Mouse (Mus musculus) forebrain, embryonic 14.5 days (tissue): Measurements from ENCODE around the gene Crnkl1. TPM values are rescaled to one million over a fixed set of nuclear protein-coding genes. Genes with fewer than 3 reads are reported as not detected.
"Not testable (repeated sequence)": the region's sequence is repeated elsewhere in the genome, so short reads cannot be mapped to it uniquely, and the experiment has no call there.

Source experiments
- ATAC-seq: fragments of 200-750 bp; cut with Nextera tagmentation; 2 replicates; pipeline ENCODE4 v1.8.0; 2017; ENCODE audit warnings: mild to moderate bottlenecking, moderate library complexity
- DNase-seq: peaks from one replicate; pipeline ENCODE4 v3.0.0-alpha.2; 2015; ENCODE audit warnings: low spot score
- H3K27ac ChIP-seq: fragments of 300-500 bp; sonication (generic); 2 replicates; pipeline ENCODE4 v1.5.1; 2014; ENCODE audit warnings: low read depth, mild to moderate bottlenecking, control low read depth, low read length, moderate library complexity
- H3K27me3 ChIP-seq: fragments of 300-500 bp; sonication (generic); replicated peaks from 2 replicates; pipeline ENCODE4 v1.6.1; 2014; ENCODE audit warnings: low read length, control low read depth, mixed read lengths; ENCODE audit not compliant: control insufficient read depth, insufficient read depth
- H3K36me3 ChIP-seq: fragments of 300-500 bp; sonication (generic); 2 replicates; pipeline ENCODE4 v1.6.1; 2014; ENCODE audit warnings: low read length, control low read depth; ENCODE audit not compliant: control insufficient read depth, insufficient read depth
- H3K4me1 ChIP-seq: fragments of 300-500 bp; sonication (generic); 2 replicates; pipeline ENCODE4 v1.6.1; 2014; ENCODE audit warnings: antibody characterized with exemption, low read length, control low read depth; ENCODE audit not compliant: control insufficient read depth, insufficient read depth
- H3K4me2 ChIP-seq: fragments of 300-500 bp; sonication (generic); 2 replicates; pipeline ENCODE4 v1.6.1; 2014; ENCODE audit warnings: mild to moderate bottlenecking, control low read depth, low read length
- H3K4me3 ChIP-seq: fragments of 300-500 bp; sonication (generic); 2 replicates; pipeline ENCODE4 v1.5.1; 2014; ENCODE audit warnings: low read depth, low read length, control low read depth
- H3K9ac ChIP-seq: fragments of 300-500 bp; sonication (generic); 2 replicates; pipeline ENCODE4 v1.6.1; 2014; ENCODE audit warnings: mild to moderate bottlenecking, low read length, control low read depth, moderate library complexity
- H3K9me3 ChIP-seq: fragments of 300-500 bp; sonication (generic); replicated peaks from 2 replicates; pipeline ENCODE4 v1.6.1; 2016; ENCODE audit warnings: low read length, control low read depth, mixed read lengths; ENCODE audit not compliant: control insufficient read depth
- WGBS: fragments of 180-500 bp; shearing (Covaris S2); extraction: QIAGEN DNeasy Blood & Tissue Kit; methylation state at CpG from one replicate; pipeline ENCODE4 v1.1.7; 2014; 5-methylcytosine and 5-hydroxymethylcytosine counted together
- polyA plus RNA-seq: library from polyadenylated mRNA; unstranded; fragments of >200 nt; fragmentation: Nextera tagmentation; extraction: Ambion mirVana; gene quantifications from 2 replicates; pipeline ENCODE4 v1.2.1, GENCODE M21; 2014

Crnkl1 gene
- polyA plus RNA-seq, 1 experiment from 2014 or later: 34.4 TPM

- peak; percentile 96 for DNase-seq
- WGBS: under 1% methylated on average over 67 of the region's 68 CpGs
- no peaks in the 10 kb centered on the region for H3K9me3 ChIP-seq
- peak overlapping the region; percentile 68; the same call in 1 of the 2 replicates for H3K27ac ChIP-seq
- H3K36me3 ChIP-seq: peaks cover 6% of the 10 kb centered on the region; the same call in 1 of the 2 replicates
- ATAC-seq: peak; percentile 98
- H3K9ac ChIP-seq: peak overlapping the region; percentile 95
- H3K4me2 ChIP-seq: peak overlapping the region; percentile 71
- H3K4me1 ChIP-seq: peaks cover 10% of the 10 kb centered on the region; the same call in 1 of the 2 replicates
- no peaks in the 10 kb centered on the region for H3K27me3 ChIP-seq
- H3K4me3 ChIP-seq: peak overlapping the region; percentile 96
These were observed 31.5 kb downstream of the Crnkl1 start for GRCm38 (mm10) chr2:145903061-145903901.

- H3K9ac ChIP-seq: peak within 1 kb of the TSS; percentile 95
- no peak for DNase-seq
- H3K9me3 ChIP-seq: no peaks in the 10 kb centered on the region
- 85% methylated on average over 6 of the region's 6 CpGs for WGBS
- ATAC-seq: no peak
- H3K4me2 ChIP-seq: peak within 1 kb of the TSS; percentile 37
- peak within 1 kb of the TSS; percentile 96 for H3K4me3 ChIP-seq
- H3K4me1 ChIP-seq: peaks cover 10% of the 10 kb centered on the region; the same call in 1 of the 2 replicates
- H3K36me3 ChIP-seq: peaks cover 2% of the 10 kb centered on the region; the same call in 1 of the 2 replicates
- H3K27me3 ChIP-seq: no peaks in the 10 kb centered on the region
- H3K27ac ChIP-seq: no peak within 1 kb of the TSS
These were observed 33.0 kb downstream of the Crnkl1 start, which contains the start of gene Naa20 for GRCm38 (mm10) chr2:145901861-145902260. Gene Naa20, plus strand, starts transcription at chr2:145902099.

GRCm38 (mm10) chr2:145900318-145900717 is 34.5 kb downstream of the Crnkl1 start:
- not testable (repeated sequence) for H3K9me3 ChIP-seq, H3K4me2 ChIP-seq, DNase-seq, H3K36me3 ChIP-seq, ATAC-seq, H3K9ac ChIP-seq, H3K27ac ChIP-seq, H3K27me3 ChIP-seq, H3K4me3 ChIP-seq
- 79% methylated on average over 7 of the region's 8 CpGs for WGBS
- peaks cover 10% of the 10 kb centered on the region; the same call in 1 of the 2 replicates for H3K4me1 ChIP-seq

GRCm38 (mm10) chr2:145898106-145898505 is 36.7 kb downstream of the Crnkl1 start:
- ATAC-seq: no peak

GRCm38 (mm10) chr2:145893756-145894155 is 41.1 kb downstream of the Crnkl1 start:
- ATAC-seq (no peak), DNase-seq (no peak)
- 98% methylated on average over 6 of the region's 6 CpGs for WGBS
- no peak overlapping the region for H3K4me3 ChIP-seq
- H3K4me1 ChIP-seq: no peaks in the 10 kb centered on the region
- no peak overlapping the region for H3K4me2 ChIP-seq
- H3K27me3 ChIP-seq: no peaks in the 10 kb centered on the region
- H3K9ac ChIP-seq: no peak overlapping the region
- H3K9me3 ChIP-seq: no peaks in the 10 kb centered on the region
- no peak overlapping the region for H3K27ac ChIP-seq
- H3K36me3 ChIP-seq: no peaks in the 10 kb centered on the region

More at GRCm38 (mm10) chr2:145898106-145898505, 36.7 kb downstream of the Crnkl1 start:
- H3K27me3 ChIP-seq: no peaks in the 10 kb centered on the region
- H3K36me3 ChIP-seq: no peaks in the 10 kb centered on the region
- 83% methylated on average over 9 of the region's 9 CpGs for WGBS
- H3K4me2 ChIP-seq: no peak overlapping the region
- no peak overlapping the region for H3K4me3 ChIP-seq
- DNase-seq: no peak
- H3K27ac ChIP-seq: no peak overlapping the region
- H3K4me1 ChIP-seq: no peaks in the 10 kb centered on the region
- H3K9ac ChIP-seq: no peak overlapping the region
- H3K9me3 ChIP-seq: no peaks in the 10 kb centered on the region

- 83% methylated on average over 2 of the region's 2 CpGs for WGBS
- ATAC-seq (no peak), DNase-seq (no peak)
- no peaks in the 10 kb centered on the region for H3K4me1 ChIP-seq
- H3K4me3 ChIP-seq: no peak overlapping the region
- H3K27me3 ChIP-seq: no peaks in the 10 kb centered on the region
- H3K36me3 ChIP-seq: peaks cover 4% of the 10 kb centered on the region; the same call in 1 of the 2 replicates
- H3K9me3 ChIP-seq: no peaks in the 10 kb centered on the region
- no peak overlapping the region for H3K4me2 ChIP-seq
- H3K9ac ChIP-seq: no peak overlapping the region
- no peak overlapping the region for H3K27ac ChIP-seq
These were observed 44.2 kb downstream of the Crnkl1 start for GRCm38 (mm10) chr2:145890571-145890970.

- Histone ChIP-seq H3K4me2 (no peak overlapping the region), H3K27ac (no peak overlapping the region), H3K9ac (no peak overlapping the region), H3K9me3 (no peaks in the 10 kb centered on the region), H3K27me3 (no peaks in the 10 kb centered on the region), H3K4me3 (no peak overlapping the region), H3K4me1 (no peaks in the 10 kb centered on the region), H3K36me3 (peaks cover 4% of the 10 kb centered on the region; the same call in 1 of the 2 replicates)
- ATAC-seq: no peak
- 79% methylated on average over 6 of the region's 6 CpGs for WGBS
- no peak for DNase-seq
These were observed 45.9 kb downstream of the Crnkl1 start for GRCm38 (mm10) chr2:145888766-145889480.

GRCm38 (mm10) chr2:145887937-145888765 is 46.7 kb downstream of the Crnkl1 start:
- H3K27me3 ChIP-seq: no peaks in the 10 kb centered on the region
- H3K4me2 ChIP-seq: no peak overlapping the region
- H3K36me3 ChIP-seq: peaks cover 4% of the 10 kb centered on the region; the same call in 1 of the 2 replicates
- H3K4me3 ChIP-seq: no peak overlapping the region
- 78% methylated on average over 14 of the region's 14 CpGs for WGBS
- no peaks in the 10 kb centered on the region for H3K9me3 ChIP-seq
- ATAC-seq (no peak), DNase-seq (peak; percentile 18)
- H3K27ac ChIP-seq: no peak overlapping the region
- no peak overlapping the region for H3K9ac ChIP-seq
- H3K4me1 ChIP-seq: no peaks in the 10 kb centered on the region
